Mouse (Mus musculus) embryonic facial prominence, embryonic 12.5 days (tissue): Measurements from ENCODE around the gene Rnf115. TPM values are rescaled to one million over a fixed set of nuclear protein-coding genes. Genes with fewer than 3 reads are reported as not detected.

Experiments
- ATAC-seq: fragments of 200-750 bp; cut with Nextera tagmentation; 2 replicates; pipeline ENCODE4 v1.8.0; 2017; ENCODE audit not compliant: insufficient number of reproducible peaks, insufficient read depth, low FRiP score, low TSS enrichment
- H3K27ac ChIP-seq: fragments of 300-500 bp; sonication (generic); 2 replicates; pipeline ENCODE4 v1.5.1; 2016; ENCODE audit warnings: mild to moderate bottlenecking
- H3K27me3 ChIP-seq: fragments of 300-500 bp; sonication (generic); 2 replicates; pipeline ENCODE4 v1.6.1; 2016; ENCODE audit warnings: mild to moderate bottlenecking, moderate library complexity
- H3K36me3 ChIP-seq: fragments of 300-500 bp; sonication (generic); 2 replicates; pipeline ENCODE4 v1.6.1; 2016; ENCODE audit warnings: mild to moderate bottlenecking
- H3K4me1 ChIP-seq: fragments of 300-500 bp; sonication (generic); 2 replicates; pipeline ENCODE4 v1.6.1; 2016
- H3K4me2 ChIP-seq: fragments of 300-500 bp; sonication (generic); replicated peaks from 2 replicates; pipeline ENCODE4 v1.6.1; 2016; ENCODE audit warnings: mild to moderate bottlenecking, moderate library complexity
- H3K4me3 ChIP-seq: fragments of 300-500 bp; sonication (generic); 2 replicates; pipeline ENCODE4 v1.5.1; 2016; ENCODE audit warnings: mild to moderate bottlenecking
- H3K9ac ChIP-seq: fragments of 300-500 bp; sonication (generic); 2 replicates; pipeline ENCODE4 v1.6.1; 2016; ENCODE audit warnings: mild to moderate bottlenecking, moderate library complexity
- H3K9me3 ChIP-seq: fragments of 300-500 bp; sonication (generic); 2 replicates; pipeline ENCODE4 v1.6.1; 2016; ENCODE audit warnings: mild to moderate bottlenecking, moderate library complexity
- WGBS: fragments of 180-500 bp; shearing (Covaris S2); methylation state at CpG from one replicate; pipeline ENCODE4 v1.1.7; 2016; 5-methylcytosine and 5-hydroxymethylcytosine counted together
- polyA plus RNA-seq: library from polyadenylated mRNA; unstranded; fragments of >200 nt; fragmentation: Nextera tagmentation; extraction: Ambion mirVana; gene quantifications from 2 replicates; pipeline ENCODE4 v1.2.1, GENCODE M21; 2016

Rnf115 gene
- polyA plus RNA-seq, 1 experiment from 2014 or later, result 70.3 TPM

DNA sequence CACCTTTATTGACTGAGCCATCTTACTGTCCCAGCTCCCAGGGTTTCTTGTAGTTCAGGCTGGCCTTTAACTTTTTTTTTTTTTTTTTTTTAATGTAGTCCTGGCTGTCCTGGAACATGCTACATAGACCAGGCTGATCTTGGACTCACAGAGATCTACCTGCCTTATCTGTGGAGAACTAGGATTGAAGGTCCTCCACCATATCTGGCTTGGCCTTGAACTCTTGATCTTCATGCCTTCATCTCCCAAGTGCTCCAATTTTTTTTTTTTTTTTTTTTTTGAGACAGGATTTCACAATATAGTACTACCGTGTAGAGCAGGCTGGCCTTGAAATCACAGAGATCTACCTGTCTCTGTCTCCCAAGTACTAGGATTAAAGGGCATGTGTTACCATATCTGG is 33.9 kb upstream of the Rnf115 start:
- Histone ChIP-seq H3K9me3 (no peaks in the 10 kb centered on the region), H3K27ac (no peak overlapping the region), H3K4me3 (no peak overlapping the region), H3K4me1 (peaks cover 19% of the 10 kb centered on the region), H3K9ac (no peak overlapping the region), H3K27me3 (no peaks in the 10 kb centered on the region), H3K4me2 (no peak overlapping the region), H3K36me3 (no peaks in the 10 kb centered on the region)
- 88% methylated on average over 1 of the region's 1 CpGs for WGBS
- ATAC-seq, result no peak

DNA sequence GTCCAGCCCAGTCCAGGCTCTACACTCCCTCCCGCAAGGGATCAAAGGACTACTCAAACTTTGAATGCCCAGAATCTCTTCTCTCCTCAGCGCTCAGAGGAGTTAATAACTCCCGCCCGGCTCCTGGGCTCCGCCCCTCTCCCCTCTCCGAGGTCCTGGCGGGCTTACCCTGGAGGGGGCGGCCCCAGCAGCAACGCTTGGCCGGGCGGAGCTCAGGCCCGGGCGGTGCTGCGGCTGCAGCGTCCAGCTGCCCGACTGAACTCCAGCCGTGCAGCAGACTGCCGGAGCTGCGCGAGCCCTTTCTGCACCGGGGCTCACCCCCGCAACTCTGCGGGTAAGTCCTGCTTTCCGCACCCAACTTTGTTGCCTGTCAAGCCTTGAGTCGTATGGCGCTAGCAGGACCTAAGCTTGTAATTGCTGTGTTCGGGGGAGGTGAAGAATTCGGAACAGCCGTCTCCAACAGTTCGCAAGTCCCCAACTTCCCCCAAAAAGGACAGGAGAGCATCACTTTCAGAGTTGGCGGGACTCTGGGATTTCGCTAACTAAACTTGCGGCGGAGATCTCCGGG is 31.2 kb upstream of the Rnf115 start, which contains the start of gene Pias3:
TSS of gene Pias3 (plus strand) at position 187 of the 568 bp plus-strand sequence.
- Histone ChIP-seq H3K4me2 (peak within 1 kb of the TSS; percentile 67), H3K27ac (peak within 1 kb of the TSS; percentile 97), H3K4me1 (peaks cover 26% of the 10 kb centered on the region), H3K9ac (peak within 1 kb of the TSS; percentile 94), H3K36me3 (peaks cover 19% of the 10 kb centered on the region), H3K9me3 (no peaks in the 10 kb centered on the region), H3K4me3 (peak within 1 kb of the TSS; percentile 78), H3K27me3 (no peaks in the 10 kb centered on the region)
- under 1% methylated on average over 35 of the region's 35 CpGs for WGBS
- peak; percentile 84 for ATAC-seq

GRCm38 (mm10) chr3:96696766-96697732 is 30.4 kb upstream of the Rnf115 start:
- H3K27ac ChIP-seq, result peak overlapping the region; percentile 97
- peak overlapping the region; percentile 94 for H3K9ac ChIP-seq
- H3K4me3 ChIP-seq, result peak overlapping the region; percentile 78
- H3K4me2 ChIP-seq, result peak overlapping the region; percentile 67
- H3K4me1 ChIP-seq, result peaks cover 26% of the 10 kb centered on the region
- peaks cover 27% of the 10 kb centered on the region for H3K36me3 ChIP-seq
- no peaks in the 10 kb centered on the region for H3K27me3 ChIP-seq
- ATAC-seq, result peak; percentile 87
- H3K9me3 ChIP-seq, result no peaks in the 10 kb centered on the region
- WGBS, result 1% methylated on average over 84 of the region's 85 CpGs

DNA sequence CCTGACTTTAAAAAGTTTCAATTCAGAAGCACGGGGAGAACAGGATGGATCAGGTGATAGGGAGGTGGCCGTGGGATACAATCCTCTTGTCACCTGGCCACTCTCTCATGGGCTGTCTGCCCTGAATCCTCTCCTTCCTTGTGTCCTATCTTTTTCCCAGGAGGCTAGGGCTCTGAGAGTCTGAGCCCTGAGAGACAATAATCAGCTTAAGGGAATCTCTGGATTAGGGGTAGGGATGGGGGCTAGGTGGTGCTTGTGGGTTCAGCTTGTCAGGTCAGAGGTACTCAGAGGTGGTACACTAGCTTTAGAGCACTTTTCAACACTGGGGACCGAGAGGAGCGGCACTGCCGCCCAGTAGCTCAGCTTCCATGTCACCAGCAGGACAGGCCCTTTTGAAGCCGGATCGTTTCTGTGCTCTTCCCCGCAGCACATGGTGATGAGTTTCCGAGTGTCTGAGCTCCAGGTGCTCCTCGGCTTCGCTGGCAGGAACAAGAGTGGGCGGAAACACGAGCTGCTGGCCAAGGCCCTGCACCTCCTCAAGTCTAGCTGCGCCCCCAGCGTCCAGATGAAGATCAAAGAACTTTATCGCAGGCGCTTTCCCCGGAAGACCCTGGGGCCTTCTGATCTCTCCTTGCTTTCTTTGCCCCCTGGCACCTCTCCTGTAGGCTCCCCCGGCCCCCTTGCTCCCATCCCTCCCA is 28.3 kb upstream of the Rnf115 start:
- Histone ChIP-seq H3K4me1 (peaks cover 22% of the 10 kb centered on the region), H3K4me2 (no peak overlapping the region), H3K9ac (0 out of 2 replicates have a peak overlapping the region, but pooled peaks have one; percentile 24), H3K36me3 (peaks cover 46% of the 10 kb centered on the region), H3K4me3 (no peak overlapping the region), H3K27ac (no peak overlapping the region), H3K9me3 (no peaks in the 10 kb centered on the region), H3K27me3 (no peaks in the 10 kb centered on the region)
- 46% methylated on average over 19 of the region's 19 CpGs for WGBS
- no peak for ATAC-seq

DNA sequence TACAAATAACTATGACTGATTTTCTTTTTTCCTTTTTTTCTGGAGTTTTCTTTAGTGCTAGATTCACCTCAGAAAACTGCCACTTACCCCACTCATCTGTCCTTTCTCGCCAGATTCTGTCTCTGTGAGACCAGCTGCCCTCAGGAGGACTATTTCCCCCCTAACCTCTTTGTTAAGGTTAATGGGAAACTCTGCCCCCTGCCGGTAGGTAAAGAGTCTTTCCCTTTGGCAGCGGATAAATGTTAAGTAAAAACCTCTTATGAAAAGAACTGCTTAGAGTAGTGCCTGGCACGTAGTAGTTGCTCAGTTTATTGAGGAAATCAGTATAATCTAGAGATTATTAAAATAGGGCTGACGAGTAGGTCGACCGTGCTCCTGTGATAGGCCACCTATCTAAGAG is 27.1 kb upstream of the Rnf115 start:
- WGBS, result 56% methylated on average over 7 of the region's 7 CpGs
- H3K36me3 ChIP-seq, result peaks cover 58% of the 10 kb centered on the region
- ATAC-seq, result no peak

DNA sequence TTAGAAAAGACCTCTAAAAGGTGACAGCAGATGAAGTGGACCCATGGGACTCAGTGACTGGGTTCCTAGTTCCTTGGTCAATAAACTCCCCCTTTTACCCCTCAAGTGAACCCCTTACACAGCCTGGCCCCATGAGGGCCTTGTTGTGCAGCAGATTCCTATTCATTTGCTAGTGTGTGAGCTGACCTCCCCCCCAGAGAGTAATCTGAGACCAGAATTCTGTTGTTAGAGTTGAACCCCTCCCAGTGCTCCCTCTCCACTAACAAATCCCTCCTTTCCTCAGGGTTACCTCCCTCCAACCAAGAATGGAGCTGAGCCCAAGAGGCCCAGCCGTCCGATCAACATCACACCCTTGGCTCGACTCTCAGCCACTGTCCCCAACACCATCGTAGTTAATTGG is 26.5 kb upstream of the Rnf115 start:
- H3K9ac ChIP-seq, result no peak overlapping the region
- peaks cover 64% of the 10 kb centered on the region for H3K36me3 ChIP-seq
- H3K4me2 ChIP-seq, result no peak overlapping the region
- WGBS, result 82% methylated on average over 4 of the region's 4 CpGs
- no peaks in the 10 kb centered on the region for H3K27me3 ChIP-seq
- no peak overlapping the region for H3K27ac ChIP-seq
- no peak for ATAC-seq
- peaks cover 18% of the 10 kb centered on the region for H3K4me1 ChIP-seq
- no peak overlapping the region for H3K4me3 ChIP-seq
- H3K9me3 ChIP-seq, result no peaks in the 10 kb centered on the region

More for the DNA sequence above, 27.1 kb upstream of the Rnf115 start:
- Histone ChIP-seq H3K4me3 (no peak overlapping the region), H3K27ac (no peak overlapping the region), H3K4me2 (no peak overlapping the region), H3K9me3 (no peaks in the 10 kb centered on the region), H3K4me1 (peaks cover 22% of the 10 kb centered on the region), H3K9ac (no peak overlapping the region), H3K27me3 (no peaks in the 10 kb centered on the region)

DNA sequence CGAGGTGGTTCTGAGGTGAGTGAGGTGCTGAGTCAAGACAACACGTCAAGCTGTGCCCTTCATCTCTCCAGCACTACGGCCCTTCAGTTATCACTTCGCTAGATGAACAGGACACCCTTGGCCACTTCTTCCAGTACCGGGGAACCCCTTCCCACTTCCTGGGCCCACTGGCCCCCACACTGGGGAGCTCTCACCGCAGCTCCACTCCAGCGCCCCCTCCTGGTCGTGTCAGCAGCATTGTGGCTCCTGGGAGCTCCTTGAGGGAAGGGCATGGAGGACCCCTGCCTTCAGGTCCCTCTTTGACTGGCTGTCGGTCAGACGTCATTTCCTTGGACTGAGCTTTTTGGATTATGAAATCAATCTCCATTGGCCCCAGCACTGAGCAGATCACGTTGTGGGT is 22.7 kb upstream of the Rnf115 start:
- no peak for ATAC-seq
- Histone ChIP-seq H3K9ac (no peak overlapping the region), H3K4me3 (no peak overlapping the region), H3K27ac (no peak overlapping the region), H3K4me2 (no peak overlapping the region), H3K4me1 (peaks cover 5% of the 10 kb centered on the region; the same call in 1 of the 2 replicates), H3K36me3 (peaks cover 66% of the 10 kb centered on the region), H3K27me3 (0 out of 2 replicates have a peak, but pooled peaks cover 5% of the 10 kb centered on the region), H3K9me3 (no peaks in the 10 kb centered on the region)
- WGBS, result 63% methylated on average over 11 of the region's 11 CpGs

DNA sequence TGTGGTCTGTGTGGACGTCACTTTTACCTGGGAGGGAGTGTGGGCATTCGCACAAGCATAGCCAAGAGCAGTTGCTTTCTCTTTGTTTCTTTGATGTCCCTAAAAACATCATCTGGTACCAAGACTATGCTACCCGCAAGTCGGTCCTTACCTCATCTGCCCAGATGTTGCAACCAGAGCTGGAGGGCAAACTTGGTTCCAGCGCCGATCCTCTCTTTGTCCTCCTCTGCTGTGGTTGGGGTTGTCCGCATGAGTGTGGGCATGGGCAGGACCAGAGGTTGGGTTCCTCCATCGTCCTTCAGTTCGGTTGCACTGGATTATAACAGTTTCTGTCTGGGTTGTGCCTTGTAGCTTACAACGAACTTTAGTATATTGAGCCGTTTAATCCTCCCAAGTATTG is 21.2 kb upstream of the Rnf115 start:
- H3K9me3 ChIP-seq, result no peaks in the 10 kb centered on the region
- H3K36me3 ChIP-seq, result peaks cover 65% of the 10 kb centered on the region
- 0 out of 2 replicates have a peak, but pooled peaks cover 5% of the 10 kb centered on the region for H3K27me3 ChIP-seq
- no peak overlapping the region for H3K9ac ChIP-seq
- 89% methylated on average over 11 of the region's 11 CpGs for WGBS
- H3K27ac ChIP-seq, result no peak overlapping the region
- H3K4me1 ChIP-seq, result peaks cover 5% of the 10 kb centered on the region; the same call in 1 of the 2 replicates
- no peak overlapping the region for H3K4me3 ChIP-seq
- ATAC-seq, result no peak
- no peak overlapping the region for H3K4me2 ChIP-seq

DNA sequence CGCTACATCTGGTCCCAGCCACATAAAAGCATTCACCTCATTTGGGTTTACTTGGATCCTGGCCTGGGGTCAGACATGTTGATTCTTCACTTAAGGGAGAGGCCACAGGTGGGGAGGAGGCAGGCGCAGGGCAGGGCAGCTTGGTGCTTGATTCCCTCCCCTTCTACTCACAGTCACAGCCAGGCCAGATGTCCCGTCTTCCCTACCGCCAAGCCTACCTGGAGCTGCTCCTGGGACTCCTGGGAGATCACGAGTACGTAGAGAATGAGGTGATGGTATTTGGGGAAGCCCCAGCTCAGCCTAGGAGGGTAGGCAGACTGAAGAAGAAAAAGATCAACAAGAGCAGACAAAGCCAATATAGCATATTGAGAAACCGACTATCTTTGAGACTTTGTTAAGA is 20.5 kb upstream of the Rnf115 start:
- peaks cover 5% of the 10 kb centered on the region; the same call in 1 of the 2 replicates for H3K4me1 ChIP-seq
- H3K4me3 ChIP-seq, result no peak overlapping the region
- H3K27ac ChIP-seq, result no peak overlapping the region
- ATAC-seq, result no peak
- H3K27me3 ChIP-seq, result 0 out of 2 replicates have a peak, but pooled peaks cover 5% of the 10 kb centered on the region
- H3K36me3 ChIP-seq, result peaks cover 65% of the 10 kb centered on the region
- no peak overlapping the region for H3K9ac ChIP-seq
- H3K9me3 ChIP-seq, result no peaks in the 10 kb centered on the region
- no peak overlapping the region for H3K4me2 ChIP-seq
- 69% methylated on average over 7 of the region's 7 CpGs for WGBS

DNA sequence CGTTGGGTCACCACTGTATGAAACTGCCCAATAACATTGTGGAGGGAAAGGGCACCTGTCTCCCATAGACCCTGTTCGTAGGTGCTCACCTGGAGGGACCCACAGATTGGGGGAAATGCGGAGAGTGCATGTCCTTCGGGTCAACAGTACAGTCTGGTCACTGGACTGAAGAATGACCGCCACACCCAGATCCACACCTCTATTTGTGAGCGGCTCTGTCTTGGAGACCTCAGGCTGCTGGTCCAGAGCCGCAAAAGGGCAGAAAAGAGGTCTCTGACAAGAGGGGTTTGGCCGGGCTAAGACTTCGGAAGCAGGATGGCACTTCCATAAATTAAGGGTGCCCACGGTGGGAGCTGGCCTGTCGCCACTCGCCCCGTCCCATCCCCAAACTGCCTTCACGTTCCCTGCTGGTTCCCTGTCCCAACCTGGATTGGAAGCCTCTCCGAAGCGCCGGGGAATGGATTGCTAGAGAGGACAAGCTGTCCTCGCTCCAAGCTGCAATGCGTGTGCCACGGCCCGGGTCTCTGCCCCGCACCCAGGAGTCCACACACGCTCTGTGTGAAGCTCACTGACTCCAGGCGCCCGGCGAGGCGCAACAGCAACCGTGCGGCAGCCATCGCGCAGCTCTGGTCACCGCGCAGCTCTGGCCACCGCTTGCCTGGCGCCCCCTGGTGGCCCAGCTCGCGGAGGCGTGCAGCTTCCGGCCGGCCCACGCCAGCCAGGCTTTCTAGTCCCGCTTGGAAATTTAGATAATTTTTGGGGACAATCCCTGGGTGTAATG is 19.4 kb upstream of the Rnf115 start, which contains the start of gene Nudt17:
TSS of gene Nudt17 (minus strand) at position 660 of the 781 bp plus-strand sequence.
- Histone ChIP-seq H3K4me1 (peaks cover 5% of the 10 kb centered on the region; the same call in 1 of the 2 replicates), H3K27me3 (0 out of 2 replicates have a peak, but pooled peaks cover 5% of the 10 kb centered on the region), H3K36me3 (peaks cover 66% of the 10 kb centered on the region), H3K4me2 (peak within 1 kb of the TSS; percentile 85), H3K27ac (no peak within 1 kb of the TSS), H3K9ac (peak within 1 kb of the TSS; percentile 68), H3K4me3 (peak within 1 kb of the TSS; percentile 49), H3K9me3 (no peaks in the 10 kb centered on the region)
- ATAC-seq, result peak; percentile 71
- 5% methylated on average over 42 of the region's 42 CpGs for WGBS
